Mouse (Mus musculus): ENCODE results near the gene Cd151.

- TF ChIP-seq POLR2A (IDR thresholded peaks at IDR 0.05; ENCODE audit: borderline replicate concordance, extremely low read depth, insufficient read depth, insufficient read length, poor library complexity, severe bottlenecking) (no peak), CTCF (IDR thresholded peaks at IDR 0.05; ENCODE audit: borderline replicate concordance, extremely low read depth, insufficient read depth, insufficient read length) (no peak)
These were observed 1.2 kb upstream of the Cd151 start for GRCm38 (mm10) chr7:141466045-141466394.

Data from brain, embryonic 14.5 days (tissue).